Mouse (Mus musculus): ENCODE results near the gene Fut8. TPM values are rescaled to one million over a fixed set of nuclear protein-coding genes. Genes with fewer than 3 reads are reported as not detected.

Fut8 gene
- total RNA-seq, 2 experiments from 2014 or later = 46.2 to 53.1 TPM

GRCm38 (mm10) chr12:77296119-77296518 lies 58.2 kb downstream of the Fut8 start:
- ATAC-seq (replicated peaks; ENCODE audit: low FRiP score, low TSS enrichment, poor library complexity, severe bottlenecking) = no peak

GRCm38 (mm10) chr12:77297114-77297513 lies 59.2 kb downstream of the Fut8 start:
- ATAC-seq (replicated peaks; ENCODE audit: low FRiP score, low TSS enrichment, poor library complexity, severe bottlenecking) = no peak

GRCm38 (mm10) chr12:77297858-77298257 lies 59.9 kb downstream of the Fut8 start:
- ATAC-seq (replicated peaks; ENCODE audit: low FRiP score, low TSS enrichment, poor library complexity, severe bottlenecking) = no peak

GRCm38 (mm10) chr12:77302011-77302410 lies 64.1 kb downstream of the Fut8 start:
- no peak for ATAC-seq (replicated peaks; ENCODE audit: low FRiP score, low TSS enrichment, poor library complexity, severe bottlenecking)

- no peak for ATAC-seq (replicated peaks; ENCODE audit: low FRiP score, low TSS enrichment, poor library complexity, severe bottlenecking)
Observed at GRCm38 (mm10) chr12:77303367-77303766, 65.4 kb downstream of the Fut8 start.

- no peak for ATAC-seq (replicated peaks; ENCODE audit: low FRiP score, low TSS enrichment, poor library complexity, severe bottlenecking)
Observed at GRCm38 (mm10) chr12:77305502-77305901, 67.6 kb downstream of the Fut8 start.

GRCm38 (mm10) chr12:77306759-77307314 lies 68.9 kb downstream of the Fut8 start:
- ATAC-seq (replicated peaks; ENCODE audit: low FRiP score, low TSS enrichment, poor library complexity, severe bottlenecking) = no peak

GRCm38 (mm10) chr12:77309507-77309906 lies 71.6 kb downstream of the Fut8 start:
- peak; percentile 44; the same call in 1 of the 2 replicates for ATAC-seq (replicated peaks; ENCODE audit: low FRiP score, low TSS enrichment, poor library complexity, severe bottlenecking)

- no peak for ATAC-seq (replicated peaks; ENCODE audit: low FRiP score, low TSS enrichment, poor library complexity, severe bottlenecking)
Observed at GRCm38 (mm10) chr12:77313502-77313901, 75.6 kb downstream of the Fut8 start.

- peak; percentile 50; the same call in 1 of the 2 replicates for ATAC-seq (replicated peaks; ENCODE audit: low FRiP score, low TSS enrichment, poor library complexity, severe bottlenecking)
Observed at GRCm38 (mm10) chr12:77324142-77324541, 86.2 kb downstream of the Fut8 start.

- ATAC-seq (replicated peaks; ENCODE audit: low FRiP score, low TSS enrichment, poor library complexity, severe bottlenecking) = no peak
Observed at GRCm38 (mm10) chr12:77346521-77346920, 108.6 kb downstream of the Fut8 start.

- no peak for ATAC-seq (replicated peaks; ENCODE audit: low FRiP score, low TSS enrichment, poor library complexity, severe bottlenecking)
Observed at GRCm38 (mm10) chr12:77349543-77349942, 111.6 kb downstream of the Fut8 start.

- ATAC-seq (replicated peaks; ENCODE audit: low FRiP score, low TSS enrichment, poor library complexity, severe bottlenecking) = no peak
Observed at GRCm38 (mm10) chr12:77415720-77416119, 177.8 kb downstream of the Fut8 start.

- no peak for ATAC-seq (replicated peaks; ENCODE audit: low FRiP score, low TSS enrichment, poor library complexity, severe bottlenecking)
Observed at GRCm38 (mm10) chr12:77421667-77422393, 183.9 kb downstream of the Fut8 start.

- no peak for ATAC-seq (replicated peaks; ENCODE audit: low FRiP score, low TSS enrichment, poor library complexity, severe bottlenecking)
Observed at GRCm38 (mm10) chr12:77426093-77426492, 188.2 kb downstream of the Fut8 start.

GRCm38 (mm10) chr12:77428165-77428564 lies 190.2 kb downstream of the Fut8 start:
- ATAC-seq (replicated peaks; ENCODE audit: low FRiP score, low TSS enrichment, poor library complexity, severe bottlenecking) = no peak

- peak; percentile 67; the same call in 1 of the 2 replicates for ATAC-seq (replicated peaks; ENCODE audit: low FRiP score, low TSS enrichment, poor library complexity, severe bottlenecking)
Observed at GRCm38 (mm10) chr12:77429381-77429780, 191.5 kb downstream of the Fut8 start.

- no peak for ATAC-seq (replicated peaks; ENCODE audit: low FRiP score, low TSS enrichment, poor library complexity, severe bottlenecking)
Observed at GRCm38 (mm10) chr12:77436733-77437132, 198.8 kb downstream of the Fut8 start.

GRCm38 (mm10) chr12:77450816-77451215 lies 212.9 kb downstream of the Fut8 start:
- no peak for ATAC-seq (replicated peaks; ENCODE audit: low FRiP score, low TSS enrichment, poor library complexity, severe bottlenecking)

GRCm38 (mm10) chr12:77466178-77466577 lies 228.3 kb downstream of the Fut8 start:
- no peak for ATAC-seq (replicated peaks; ENCODE audit: low FRiP score, low TSS enrichment, poor library complexity, severe bottlenecking)

GRCm38 (mm10) chr12:77479931-77480330 lies 242.0 kb downstream of the Fut8 start:
- ATAC-seq (replicated peaks; ENCODE audit: low FRiP score, low TSS enrichment, poor library complexity, severe bottlenecking) = no peak

All from megakaryocyte-erythroid progenitor cell, adult 5-6 weeks (primary cell).